Mouse (Mus musculus): ENCODE results near the gene Ahrr. TPM values are rescaled to one million over a fixed set of nuclear protein-coding genes. Genes with fewer than 3 reads are reported as not detected.
A peak's percentile ranks its signal among the peaks of the same experiment; 100 is the strongest.

Ahrr gene
- polyA plus RNA-seq (2015; fragmentation: Nextera tagmentation; extraction: Ambion mirVana): 1.0 and 1.3 TPM in 2 replicates

- Histone ChIP-seq H3K36me3 (no peaks in the 10 kb centered on the region), H3K27me3 (peaks cover 23% of the 10 kb centered on the region), H3K4me2 (peak within 1 kb of the TSS; percentile 62), H3K9me3 (replicated peaks) (no peaks in the 10 kb centered on the region), H3K4me1 (replicated peaks) (peaks cover 5% of the 10 kb centered on the region; the same call in 1 of the 2 replicates), H3K4me3 (peak within 1 kb of the TSS; percentile 36), H3K27ac (no peak within 1 kb of the TSS), H3K9ac (no peak within 1 kb of the TSS; the same call in 1 of the 2 replicates)
- WGBS: under 1% methylated on average over 27 of the region's 27 CpGs
- ATAC-seq (replicated peaks; ENCODE audit: insufficient number of reproducible peaks, insufficient read depth, low FRiP score, low read depth): peak; percentile 66; the same call in 1 of the 2 replicates
Observed at GRCm38 (mm10) chr13:74292167-74292566, at the start of gene Ahrr. Ahrr (minus strand) TSS chr13:74292331.

DNA sequence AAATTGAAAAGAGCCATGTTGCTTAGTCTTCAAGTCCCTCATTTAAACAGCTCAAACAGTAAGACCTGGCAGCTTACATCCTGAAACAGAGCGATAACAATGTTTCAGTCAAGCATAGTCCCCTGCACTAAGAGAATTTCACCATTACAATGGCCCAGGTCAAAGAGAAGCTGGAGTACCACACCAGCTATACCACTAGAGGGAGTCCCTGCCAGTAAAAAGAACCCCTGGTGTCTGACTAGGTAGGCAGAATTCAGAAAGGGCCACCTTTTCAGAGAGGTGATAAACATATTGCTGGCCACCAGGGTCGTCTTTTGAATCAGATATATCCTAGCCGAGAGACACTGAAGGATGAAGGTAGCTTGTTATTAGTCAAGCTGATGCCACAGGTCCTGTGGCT lies 48.9 kb upstream of the Ahrr start:
- WGBS: 44% methylated on average over 3 of the region's 3 CpGs

DNA sequence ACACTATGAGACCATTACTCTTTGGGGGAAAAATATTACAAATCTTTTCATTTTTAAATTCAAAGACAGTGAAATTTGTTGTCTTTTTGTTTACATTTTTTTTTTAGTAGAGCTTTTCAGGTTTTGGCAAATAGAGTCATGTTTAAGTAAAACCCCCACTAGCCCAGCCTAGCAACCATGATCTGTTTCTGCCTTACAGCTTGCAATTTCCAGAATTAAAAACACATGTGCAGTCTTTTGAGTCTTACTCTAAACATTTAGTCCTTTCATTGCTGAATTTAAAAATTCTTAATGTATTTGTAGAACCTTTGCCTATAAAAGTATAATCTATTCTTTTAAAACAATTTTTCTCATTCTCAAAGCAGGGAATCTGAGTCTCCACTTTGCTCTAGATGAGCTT lies 37.2 kb upstream of the Ahrr start:
- Histone ChIP-seq H3K27me3 (no peaks in the 10 kb centered on the region), H3K4me3 (no peak overlapping the region), H3K27ac (no peak overlapping the region), H3K9me3 (replicated peaks) (no peaks in the 10 kb centered on the region), H3K4me1 (replicated peaks) (no peaks in the 10 kb centered on the region), H3K36me3 (peaks cover 79% of the 10 kb centered on the region), H3K9ac (no peak overlapping the region), H3K4me2 (no peak overlapping the region)
- no peak for ATAC-seq (replicated peaks; ENCODE audit: insufficient number of reproducible peaks, insufficient read depth, low FRiP score, low read depth)

More for the DNA sequence above, 48.9 kb upstream of the Ahrr start:
- H3K27me3 ChIP-seq: no peaks in the 10 kb centered on the region
- no peak for ATAC-seq (replicated peaks; ENCODE audit: insufficient number of reproducible peaks, insufficient read depth, low FRiP score, low read depth)
- H3K4me3 ChIP-seq: no peak overlapping the region
- H3K9me3 ChIP-seq (replicated peaks): no peaks in the 10 kb centered on the region
- H3K4me1 ChIP-seq (replicated peaks): no peaks in the 10 kb centered on the region
- H3K27ac ChIP-seq: no peak overlapping the region
- H3K4me2 ChIP-seq: no peak overlapping the region
- H3K36me3 ChIP-seq: peaks cover 76% of the 10 kb centered on the region
- H3K9ac ChIP-seq: no peak overlapping the region

- peak; percentile 99 for ATAC-seq (replicated peaks; ENCODE audit: insufficient number of reproducible peaks, insufficient read depth, low FRiP score, low read depth)
- peak within 1 kb of the TSS; percentile 85 for H3K27ac ChIP-seq
- peaks cover 14% of the 10 kb centered on the region for H3K4me1 ChIP-seq (replicated peaks)
- H3K36me3 ChIP-seq: peaks cover 36% of the 10 kb centered on the region
- H3K4me2 ChIP-seq: peak within 1 kb of the TSS; percentile 89
- H3K9me3 ChIP-seq (replicated peaks): no peaks in the 10 kb centered on the region
- H3K27me3 ChIP-seq: no peaks in the 10 kb centered on the region
- H3K4me3 ChIP-seq: peak within 1 kb of the TSS; percentile 97
- H3K9ac ChIP-seq: peak within 1 kb of the TSS; percentile 92
- under 1% methylated on average over 36 of the region's 36 CpGs for WGBS
Observed at GRCm38 (mm10) chr13:74317170-74317849, 25.2 kb upstream of the Ahrr start, which contains the start of gene Pdcd6. Pdcd6 (minus strand) TSS chr13:74317580.

GRCm38 (mm10) chr13:74316789-74317169 lies 24.6 kb upstream of the Ahrr start:
- 1% methylated on average over 15 of the region's 15 CpGs for WGBS
- Histone ChIP-seq H3K4me3 (peak overlapping the region; percentile 97), H3K4me2 (peak overlapping the region; percentile 89), H3K36me3 (peaks cover 31% of the 10 kb centered on the region), H3K9ac (peak overlapping the region; percentile 92), H3K27ac (peak overlapping the region; percentile 85), H3K9me3 (replicated peaks) (no peaks in the 10 kb centered on the region), H3K4me1 (replicated peaks) (peaks cover 14% of the 10 kb centered on the region), H3K27me3 (no peaks in the 10 kb centered on the region)
- no peak; the same call in 1 of the 2 replicates for ATAC-seq (replicated peaks; ENCODE audit: insufficient number of reproducible peaks, insufficient read depth, low FRiP score, low read depth)

GRCm38 (mm10) chr13:74316386-74316785 lies 24.3 kb upstream of the Ahrr start:
- peak overlapping the region; percentile 85 for H3K27ac ChIP-seq
- no peak for ATAC-seq (replicated peaks; ENCODE audit: insufficient number of reproducible peaks, insufficient read depth, low FRiP score, low read depth)

DNA sequence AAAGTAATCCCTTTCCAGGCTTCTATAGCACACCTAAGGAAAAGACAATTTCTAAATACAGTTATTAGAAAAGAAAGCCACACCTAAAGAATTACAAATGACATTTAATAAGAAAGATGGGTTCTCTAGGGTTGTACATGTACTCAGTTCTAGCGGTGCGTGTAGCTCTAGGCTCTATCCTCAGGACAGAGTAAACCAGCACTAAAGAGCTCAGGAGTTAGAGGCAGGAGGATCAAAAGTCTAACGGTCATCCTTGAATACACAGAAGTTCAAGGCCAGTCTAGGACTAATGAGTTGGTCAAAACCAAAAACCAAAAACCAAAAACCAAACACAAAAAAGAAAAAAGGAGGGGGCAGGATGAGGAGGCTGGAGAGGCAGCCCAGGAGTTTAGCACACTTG lies 22.5 kb upstream of the Ahrr start:
- Histone ChIP-seq H3K36me3 (peaks cover 28% of the 10 kb centered on the region), H3K4me2 (no peak overlapping the region), H3K27me3 (no peaks in the 10 kb centered on the region), H3K4me1 (replicated peaks) (peaks cover 14% of the 10 kb centered on the region), H3K9me3 (replicated peaks) (no peaks in the 10 kb centered on the region), H3K9ac (no peak overlapping the region), H3K4me3 (no peak overlapping the region), H3K27ac (no peak overlapping the region)
- ATAC-seq (replicated peaks; ENCODE audit: insufficient number of reproducible peaks, insufficient read depth, low FRiP score, low read depth): no peak
- WGBS: 91% methylated on average over 3 of the region's 3 CpGs

More at GRCm38 (mm10) chr13:74316386-74316785, 24.3 kb upstream of the Ahrr start:
- Histone ChIP-seq H3K4me1 (replicated peaks) (peaks cover 14% of the 10 kb centered on the region), H3K27me3 (no peaks in the 10 kb centered on the region), H3K4me2 (peak overlapping the region; percentile 89), H3K4me3 (peak overlapping the region; percentile 97), H3K36me3 (peaks cover 31% of the 10 kb centered on the region), H3K9ac (peak overlapping the region; percentile 92), H3K9me3 (replicated peaks) (no peaks in the 10 kb centered on the region)
- WGBS: 25% methylated on average over 4 of the region's 4 CpGs

DNA sequence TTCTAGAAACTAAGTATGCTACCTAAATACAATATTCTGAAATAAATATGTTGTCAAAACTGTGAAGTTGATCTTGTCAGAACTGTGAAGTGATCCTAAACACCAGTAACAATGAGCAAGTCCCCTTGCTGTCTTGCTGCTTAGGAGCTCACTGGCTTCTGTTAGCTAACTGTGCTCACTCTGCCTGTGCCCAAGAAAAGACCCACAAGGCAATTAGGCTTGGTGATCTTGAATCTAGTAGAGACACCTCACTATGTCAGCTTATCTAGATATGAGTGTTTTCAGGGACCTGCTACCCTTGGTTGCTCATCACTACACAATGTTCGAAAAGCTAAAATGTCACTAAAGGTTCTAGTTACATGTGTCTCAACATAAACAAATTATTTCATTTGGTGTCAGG lies 13.6 kb upstream of the Ahrr start:
- Histone ChIP-seq H3K4me3 (no peak overlapping the region), H3K9ac (no peak overlapping the region), H3K27ac (no peak overlapping the region), H3K27me3 (no peaks in the 10 kb centered on the region), H3K4me1 (replicated peaks) (no peaks in the 10 kb centered on the region), H3K36me3 (peaks cover 67% of the 10 kb centered on the region), H3K9me3 (replicated peaks) (no peaks in the 10 kb centered on the region), H3K4me2 (no peak overlapping the region)
- no peak for ATAC-seq (replicated peaks; ENCODE audit: insufficient number of reproducible peaks, insufficient read depth, low FRiP score, low read depth)
- 82% methylated on average over 1 of the region's 1 CpGs for WGBS

DNA sequence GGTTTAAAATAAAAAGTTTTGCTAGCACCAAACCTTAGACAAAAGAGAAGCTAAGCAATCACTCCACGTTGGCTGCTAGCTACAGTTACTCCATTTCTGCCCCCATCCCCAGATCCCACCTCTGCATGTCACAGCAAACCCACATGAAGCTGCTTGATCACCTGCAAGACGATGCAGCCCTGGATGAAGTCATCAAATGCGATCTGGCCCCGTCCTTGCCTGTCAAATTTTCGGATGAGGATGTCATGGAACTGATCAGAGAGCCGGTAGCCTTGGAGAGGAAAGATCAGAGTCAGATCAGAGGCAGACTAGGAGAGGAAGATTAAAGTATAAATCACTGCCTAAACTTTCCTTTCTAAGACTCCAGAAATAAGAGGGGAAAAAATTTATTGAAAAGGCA lies 13.2 kb upstream of the Ahrr start:
- ATAC-seq (replicated peaks; ENCODE audit: insufficient number of reproducible peaks, insufficient read depth, low FRiP score, low read depth): no peak
- WGBS: 89% methylated on average over 6 of the region's 6 CpGs
- Histone ChIP-seq H3K4me1 (replicated peaks) (no peaks in the 10 kb centered on the region), H3K4me2 (no peak overlapping the region), H3K9me3 (replicated peaks) (no peaks in the 10 kb centered on the region), H3K27ac (no peak overlapping the region), H3K36me3 (peaks cover 64% of the 10 kb centered on the region), H3K27me3 (no peaks in the 10 kb centered on the region), H3K9ac (no peak overlapping the region), H3K4me3 (no peak overlapping the region)

- no peaks in the 10 kb centered on the region for H3K9me3 ChIP-seq (replicated peaks)
- H3K27ac ChIP-seq: no peak overlapping the region
- H3K9ac ChIP-seq: no peak overlapping the region
- H3K27me3 ChIP-seq: no peaks in the 10 kb centered on the region
- H3K4me3 ChIP-seq: no peak overlapping the region
- 81% methylated on average over 10 of the region's 10 CpGs for WGBS
- no peak overlapping the region for H3K4me2 ChIP-seq
- no peak for ATAC-seq (replicated peaks; ENCODE audit: insufficient number of reproducible peaks, insufficient read depth, low FRiP score, low read depth)
- H3K4me1 ChIP-seq (replicated peaks): no peaks in the 10 kb centered on the region
- H3K36me3 ChIP-seq: peaks cover 39% of the 10 kb centered on the region
Observed at GRCm38 (mm10) chr13:74302050-74303037, 10.2 kb upstream of the Ahrr start.

- no peaks in the 10 kb centered on the region for H3K9me3 ChIP-seq (replicated peaks)
- H3K9ac ChIP-seq: no peak overlapping the region
- H3K4me2 ChIP-seq: no peak overlapping the region
- WGBS: 65% methylated on average over 6 of the region's 6 CpGs
- H3K4me1 ChIP-seq (replicated peaks): no peaks in the 10 kb centered on the region
- H3K27me3 ChIP-seq: no peaks in the 10 kb centered on the region
- H3K4me3 ChIP-seq: no peak overlapping the region
- no peak; the same call in 1 of the 2 replicates for ATAC-seq (replicated peaks; ENCODE audit: insufficient number of reproducible peaks, insufficient read depth, low FRiP score, low read depth)
- H3K27ac ChIP-seq: no peak overlapping the region
- H3K36me3 ChIP-seq: peaks cover 35% of the 10 kb centered on the region
Observed at GRCm38 (mm10) chr13:74301607-74301984, 9.5 kb upstream of the Ahrr start.
